Mouse (Mus musculus): ENCODE measurements around the gene Anxa1.

The Anxa1 gene

DNA sequence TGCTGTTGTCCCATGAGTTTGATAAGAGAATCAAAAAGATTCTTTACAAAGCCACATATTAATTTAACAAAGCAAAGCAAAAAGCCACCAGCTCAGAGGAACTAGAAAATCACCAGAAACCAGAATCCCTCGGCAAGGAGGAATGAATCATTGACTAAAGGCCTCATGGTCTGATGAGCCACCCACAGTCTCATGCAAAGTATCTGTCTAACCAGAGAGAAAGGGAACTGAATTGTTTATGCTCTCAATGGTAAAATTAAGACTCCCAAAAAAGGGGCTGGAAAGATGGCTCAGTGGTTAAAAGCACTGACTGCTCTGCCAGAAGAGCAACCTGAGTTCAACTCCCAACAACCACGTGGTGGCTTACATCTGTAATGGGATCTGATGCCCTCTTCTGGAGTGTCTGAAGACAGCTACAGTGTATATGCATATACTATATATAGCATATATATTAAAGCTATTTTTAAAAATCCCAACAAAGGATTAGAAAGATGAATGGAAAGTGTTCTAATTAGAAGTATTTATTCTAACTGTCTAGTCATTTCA is 9.5 kb downstream of the Anxa1 start:
- no peak for DNase-seq (ENCODE audit: low spot score)

DNA sequence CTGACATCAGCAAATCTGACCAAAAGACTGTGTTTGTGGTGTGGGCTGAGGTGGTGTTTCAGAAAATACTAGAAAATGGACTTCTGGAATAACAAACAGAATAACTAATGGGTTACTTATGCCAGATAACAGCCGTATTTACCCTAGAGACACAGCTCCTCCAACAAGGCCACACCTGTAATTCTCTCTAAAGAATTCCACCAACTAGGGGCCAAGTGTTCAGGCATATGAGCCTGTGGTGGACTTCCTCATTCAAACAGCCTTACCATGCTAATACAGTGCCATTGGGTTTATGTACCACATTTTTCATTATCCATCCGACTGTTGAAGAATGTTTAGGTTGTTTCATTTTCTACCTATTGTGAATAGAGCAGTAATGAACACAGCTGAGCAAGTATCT is 20.6 kb downstream of the Anxa1 start:
- DNase-seq (ENCODE audit: low spot score) = no peak

DNA sequence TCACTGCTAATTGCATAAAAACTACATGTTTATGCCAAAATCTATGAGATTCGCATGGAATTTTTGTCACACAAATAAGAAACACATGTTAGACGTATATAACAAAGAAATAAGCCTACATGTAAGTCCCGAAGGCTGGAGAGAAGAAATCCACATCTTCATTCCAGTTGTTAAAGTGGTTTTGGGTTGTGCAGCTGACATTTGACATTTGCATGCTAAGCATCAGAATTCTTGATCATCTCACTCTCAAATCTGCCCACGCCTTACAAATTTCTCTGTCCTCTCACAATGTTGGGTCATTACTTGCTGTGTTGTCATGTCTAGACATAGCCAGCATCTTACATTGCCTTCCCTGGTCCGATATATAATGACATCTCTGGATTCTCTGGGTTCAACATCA is 24.2 kb downstream of the Anxa1 start:
- no peak for DNase-seq (ENCODE audit: low spot score)

DNA sequence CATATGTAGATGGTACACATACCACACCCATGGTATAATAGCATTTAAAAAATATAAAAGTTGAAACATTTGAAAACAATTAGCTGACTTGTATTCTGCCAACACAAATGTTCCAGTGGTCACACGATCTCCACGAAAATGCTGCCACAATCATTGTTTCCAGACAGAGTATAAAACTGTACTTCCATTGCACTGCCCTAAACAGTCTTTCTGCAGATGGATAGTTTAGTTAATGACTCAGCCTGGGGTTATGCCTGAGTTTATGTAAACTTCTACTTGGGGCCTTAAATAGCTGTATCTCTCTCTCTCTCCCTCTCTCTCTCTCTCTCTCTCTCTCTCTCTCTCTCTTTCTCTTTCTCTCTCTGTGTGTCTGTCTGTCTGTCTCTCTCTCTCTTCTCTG is 24.7 kb downstream of the Anxa1 start:
- no peak for DNase-seq (ENCODE audit: low spot score)

DNA sequence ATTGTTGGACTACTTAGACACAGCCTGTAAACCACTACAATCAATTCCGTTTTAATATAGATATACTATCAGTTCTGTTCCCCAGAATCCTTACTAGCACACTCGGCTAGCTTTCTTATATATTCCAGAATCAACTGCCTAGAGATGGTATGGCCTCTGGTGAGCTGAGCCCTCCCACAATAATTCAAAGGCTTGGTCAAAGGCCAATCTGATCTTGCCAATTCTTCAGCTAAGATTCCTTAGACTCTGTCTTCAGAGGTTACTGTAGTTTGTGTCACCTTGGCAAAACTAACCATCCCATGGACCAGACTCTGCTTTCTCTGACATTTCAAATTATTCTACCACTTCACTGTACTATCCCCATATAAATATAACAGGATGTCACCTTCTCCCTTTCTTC is 25.4 kb downstream of the Anxa1 start:
- no peak for DNase-seq (ENCODE audit: low spot score)

DNA sequence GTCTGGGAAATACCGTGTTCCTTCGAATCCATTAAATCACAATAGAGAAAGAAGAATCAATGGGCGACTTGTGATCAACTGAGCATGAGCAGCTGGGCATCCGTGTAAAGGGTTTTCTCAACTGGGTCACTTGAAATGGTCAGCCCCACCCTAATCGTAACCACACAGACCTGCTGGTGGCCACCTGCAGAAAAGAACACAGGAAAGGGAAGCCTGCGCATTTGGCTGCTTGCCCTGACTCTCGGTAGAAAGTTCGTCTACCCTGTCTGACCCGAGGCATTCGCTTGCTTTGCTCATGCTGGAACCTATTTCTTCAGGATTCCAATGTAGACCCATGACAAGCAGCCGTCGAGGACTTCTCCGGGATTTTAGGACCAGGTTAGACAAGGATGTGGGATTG is 25.8 kb downstream of the Anxa1 start:
- DNase-seq (ENCODE audit: low spot score) = no peak

DNA sequence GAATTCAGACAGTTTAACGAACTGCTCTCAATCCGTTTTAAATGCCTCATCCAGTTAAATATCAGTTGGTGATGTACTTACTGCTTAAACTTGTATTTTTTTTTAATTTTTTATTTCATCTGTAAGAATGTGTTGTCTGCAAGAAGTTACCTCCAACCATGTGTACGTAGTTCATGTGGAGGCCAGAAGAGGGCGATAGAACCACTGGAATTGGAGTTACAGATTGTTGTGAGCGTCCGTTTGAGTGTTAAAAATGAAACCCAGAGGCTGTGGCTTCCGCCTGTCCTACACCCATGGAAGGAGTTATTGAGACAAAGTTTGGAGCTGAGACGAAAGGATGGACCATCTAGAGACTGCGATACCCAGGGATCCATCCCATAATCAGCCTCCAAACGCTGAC is 27.5 kb downstream of the Anxa1 start:
- DNase-seq (ENCODE audit: low spot score) = no peak

DNA sequence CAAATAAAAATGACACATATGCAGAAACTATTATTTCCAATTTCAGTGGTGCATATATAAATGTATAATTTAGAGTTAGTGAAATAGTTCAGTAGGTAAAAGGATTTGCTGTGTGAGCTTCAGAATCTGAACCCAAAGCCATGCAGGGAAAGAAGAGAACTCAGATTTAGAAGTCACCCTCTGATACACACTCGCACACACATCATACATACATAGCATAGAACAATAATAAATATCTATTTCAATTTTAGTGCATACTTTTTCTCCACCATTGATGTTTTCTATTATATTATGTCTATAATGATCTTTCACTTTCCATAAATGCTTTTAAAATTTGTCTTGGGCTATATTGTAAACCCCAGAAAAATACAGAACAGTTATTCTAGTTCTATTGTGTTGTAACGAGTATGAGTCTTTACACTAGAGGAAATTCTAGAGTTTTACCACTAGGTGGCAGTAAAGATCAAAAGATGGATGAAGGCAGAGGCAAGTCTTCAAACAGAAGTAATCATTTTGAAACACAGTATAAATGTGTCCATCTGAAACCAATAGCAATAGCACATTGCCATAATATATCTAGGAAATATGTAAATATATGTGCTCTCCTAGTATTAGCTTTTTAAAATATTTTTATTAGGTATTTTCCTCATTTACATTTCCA is 28.7 kb downstream of the Anxa1 start:
- DNase-seq (ENCODE audit: low spot score) = no peak

DNA sequence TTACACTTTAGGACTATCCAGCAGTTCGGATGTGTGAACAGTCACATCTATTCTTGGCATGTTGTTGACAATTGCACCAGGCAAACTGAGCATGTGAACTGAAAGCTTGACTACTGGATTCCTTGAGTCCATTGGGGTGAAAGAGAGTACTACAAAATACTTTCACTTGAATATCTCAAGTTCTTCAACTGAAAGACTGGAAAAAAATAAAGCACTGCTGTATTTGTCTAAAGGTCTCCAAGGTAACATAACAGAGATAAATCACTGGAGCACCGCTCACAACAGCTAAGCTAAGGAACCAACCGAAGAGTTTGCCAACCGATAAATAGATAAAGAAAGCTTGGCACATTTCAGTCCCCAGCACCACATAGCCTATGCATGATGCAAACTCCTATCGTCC is 32.1 kb downstream of the Anxa1 start:
- no peak for DNase-seq (ENCODE audit: low spot score)

DNA sequence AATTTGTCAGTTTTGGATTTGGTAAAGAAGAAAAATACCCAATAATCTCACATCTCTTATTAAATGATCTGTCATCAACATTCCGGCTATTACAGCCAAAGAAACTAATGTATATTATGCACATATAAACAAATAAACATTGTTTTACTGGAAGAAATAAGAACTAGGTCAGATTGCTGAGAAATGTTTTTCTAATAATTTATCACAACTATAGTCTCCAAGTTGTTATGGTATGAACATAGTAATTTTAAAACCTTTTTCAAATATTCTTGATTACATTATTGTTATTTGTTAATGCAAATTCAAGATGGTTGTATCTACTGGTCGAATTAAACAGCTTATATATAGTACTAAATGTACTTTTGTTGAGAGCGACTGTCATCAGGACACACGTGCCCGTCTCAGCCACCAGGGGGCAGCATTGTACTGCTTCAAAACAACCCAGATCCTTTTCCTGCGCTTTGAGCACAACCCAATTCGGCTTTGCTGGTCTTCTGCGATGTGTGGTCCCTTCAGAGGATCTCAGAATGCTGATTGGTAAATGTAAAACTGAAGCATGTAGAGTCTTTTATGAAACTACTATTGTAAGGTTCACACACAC is 45.3 kb downstream of the Anxa1 start:
- DNase-seq (ENCODE audit: low spot score) = peak; percentile 65

DNA sequence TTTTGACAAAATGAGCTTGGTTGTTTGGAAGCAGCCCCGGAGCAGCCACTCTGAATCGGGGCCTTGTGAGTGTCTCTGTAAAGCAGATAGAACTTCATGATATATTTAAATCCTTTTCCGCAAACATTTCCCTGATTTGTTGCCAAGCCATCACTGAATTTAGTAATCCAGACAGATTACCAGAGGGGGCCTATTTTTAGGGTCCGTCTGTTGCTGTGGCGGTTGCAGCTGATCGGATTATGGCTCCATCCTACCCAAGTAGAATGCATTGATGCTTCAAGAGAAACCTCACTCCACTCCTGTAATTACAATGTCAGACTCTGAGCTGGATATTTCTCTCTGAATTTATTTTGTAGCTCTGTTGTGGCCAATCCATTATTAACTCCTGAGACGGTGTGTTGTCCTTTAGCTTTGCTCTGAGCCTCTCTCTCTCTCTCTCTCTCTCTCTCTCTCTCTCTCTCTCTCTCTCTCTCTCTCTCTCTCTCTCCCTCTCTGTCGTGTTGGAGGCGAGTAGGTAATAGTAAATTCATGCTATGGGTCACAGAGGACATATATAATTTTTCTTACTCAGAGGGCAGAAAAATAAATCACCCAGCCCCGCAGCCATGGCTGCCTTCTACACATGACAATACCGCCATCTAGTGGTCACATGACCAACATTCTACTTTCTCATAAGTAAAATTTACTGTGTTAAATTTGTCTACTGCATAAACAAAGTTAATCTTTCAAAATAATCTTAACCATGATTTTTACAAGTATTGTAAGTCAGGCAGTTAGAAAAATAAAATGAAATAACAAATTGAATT is 46.0 kb downstream of the Anxa1 start:
- DNase-seq (ENCODE audit: low spot score) = no peak

DNA sequence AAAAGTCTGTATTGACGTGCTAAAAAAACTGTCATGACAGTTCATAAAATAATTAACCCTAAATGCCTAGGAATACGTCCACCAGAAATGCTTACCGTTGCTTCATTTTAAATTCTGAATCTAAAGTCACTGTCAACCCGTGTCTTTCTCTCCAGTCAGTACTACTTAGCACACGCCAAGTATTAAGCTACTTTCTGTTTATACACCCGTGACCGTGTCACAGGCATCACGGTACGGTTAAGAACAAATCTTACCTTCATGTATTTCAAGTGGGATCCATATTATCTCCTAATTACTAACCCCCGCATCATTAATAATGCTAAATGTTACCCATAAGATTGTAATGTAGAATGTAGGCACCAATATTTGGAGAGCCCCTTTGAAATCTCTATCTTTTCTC is 46.7 kb downstream of the Anxa1 start:
- no peak for DNase-seq (ENCODE audit: low spot score)

Data from ovary, postnatal 36 days (tissue).